Mouse (Mus musculus) liver, embryonic 13.5 days (tissue): ENCODE results near the gene Cldn6. TPM values are rescaled to one million over a fixed set of nuclear protein-coding genes. Genes with fewer than 3 reads are reported as not detected.

Source experiments
- ATAC-seq: fragments of 200-750 bp; cut with Nextera tagmentation; 2 replicates; pipeline ENCODE4 v1.8.0; 2017; ENCODE audit warnings: low read depth, mild to moderate bottlenecking, moderate number of reproducible peaks, moderate library complexity
- DNase-seq: peaks from one replicate; pipeline ENCODE4 v3.0.0; 2022
- H3K27ac ChIP-seq: fragments of 300-500 bp; sonication (generic); 2 replicates; pipeline ENCODE4 v1.5.1; 2015; ENCODE audit warnings: moderate library complexity, mild to moderate bottlenecking, inconsistent platforms
- H3K27me3 ChIP-seq: fragments of 300-500 bp; sonication (generic); 2 replicates; pipeline ENCODE4 v1.6.1; 2015; ENCODE audit warnings: mild to moderate bottlenecking, inconsistent platforms
- H3K36me3 ChIP-seq: fragments of 300-500 bp; sonication (generic); 2 replicates; pipeline ENCODE4 v1.6.1; 2015; ENCODE audit warnings: mild to moderate bottlenecking, inconsistent platforms
- H3K4me1 ChIP-seq: fragments of 300-500 bp; sonication (generic); replicated peaks from 2 replicates; pipeline ENCODE4 v1.6.1; 2015; ENCODE audit warnings: inconsistent platforms
- H3K4me2 ChIP-seq: fragments of 300-500 bp; sonication (generic); 2 replicates; pipeline ENCODE4 v1.6.1; 2015; ENCODE audit warnings: inconsistent platforms, mild to moderate bottlenecking, moderate library complexity
- H3K4me3 ChIP-seq: fragments of 300-500 bp; sonication (generic); replicated peaks from 2 replicates; pipeline ENCODE4 v1.5.1; 2015; ENCODE audit warnings: mild to moderate bottlenecking, inconsistent platforms
- H3K9ac ChIP-seq: fragments of 300-500 bp; sonication (generic); 2 replicates; pipeline ENCODE4 v1.6.1; 2015; ENCODE audit warnings: mild to moderate bottlenecking, inconsistent platforms
- H3K9me3 ChIP-seq: fragments of 300-500 bp; sonication (generic); replicated peaks from 2 replicates; pipeline ENCODE4 v1.6.1; 2016; ENCODE audit warnings: inconsistent platforms
- whole genome bisulfite sequencing: fragments of 180-500 bp; shearing (Covaris S2); methylation state at CpG from one replicate; pipeline ENCODE4 v1.1.7; 2015; ENCODE audit not compliant: insufficient replicate concordance; 5-methylcytosine and 5-hydroxymethylcytosine counted together
- polyA plus RNA-seq: library from polyadenylated mRNA; unstranded; fragments of >200 nt; fragmentation: Nextera tagmentation; extraction: Ambion mirVana; gene quantifications from 2 replicates; pipeline ENCODE4 v1.2.1, GENCODE M21; 2015

The Cldn6 gene
- polyA plus RNA-seq, 1 experiment from 2014 or later = 0.68 TPM

DNA sequence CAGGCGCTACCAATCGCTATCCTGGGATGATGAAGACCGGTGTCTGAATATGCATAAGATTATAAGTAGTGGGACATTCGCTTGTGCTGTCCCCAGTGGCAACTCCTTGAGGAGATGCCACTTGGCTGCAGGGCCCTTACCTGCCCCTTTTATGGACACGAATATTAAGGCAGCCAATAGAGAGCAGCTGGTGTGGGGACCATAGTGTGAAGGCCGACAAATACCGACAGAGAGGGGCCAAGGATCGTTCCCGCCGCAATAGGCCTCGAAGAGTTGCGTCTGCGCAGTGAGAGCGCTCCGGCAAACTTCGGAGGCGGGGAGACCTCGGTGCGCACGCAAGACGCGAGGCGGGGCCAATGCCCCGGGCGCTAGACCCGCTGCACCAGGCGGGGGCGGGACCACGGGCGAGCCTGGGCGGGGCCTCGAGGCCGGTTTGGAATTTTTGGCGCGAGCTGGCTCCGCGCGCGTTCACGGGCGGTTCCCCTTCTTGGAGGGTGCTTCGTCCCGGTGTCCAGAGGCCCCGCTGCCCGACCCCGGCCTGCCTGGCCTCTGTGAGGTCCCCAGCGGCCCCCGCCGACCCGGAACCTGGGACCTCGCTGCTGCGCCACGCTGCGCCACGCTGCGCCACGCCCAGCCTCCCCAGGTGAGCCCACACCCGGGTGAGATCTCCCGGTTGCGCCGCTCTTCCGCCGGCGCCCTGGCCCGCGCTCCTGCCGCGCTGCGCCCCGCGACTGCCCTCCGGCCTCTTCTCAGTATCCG is 47.1 kb downstream of the Cldn6 start, which contains the start of gene Pkmyt1:
Gene Pkmyt1 (plus strand): TSS at position 338 of the 759 bp plus-strand sequence.
- ATAC-seq (peak; percentile 90), DNase-seq (peak; percentile 93)
- Histone ChIP-seq H3K9me3 (no peaks in the 10 kb centered on the region), H3K36me3 (no peaks in the 10 kb centered on the region), H3K4me2 (peak within 1 kb of the TSS; percentile 88), H3K4me1 (peaks cover 33% of the 10 kb centered on the region), H3K9ac (peak within 1 kb of the TSS; percentile 93), H3K27me3 (no peaks in the 10 kb centered on the region), H3K4me3 (peak within 1 kb of the TSS; percentile 88), H3K27ac (peak within 1 kb of the TSS; percentile 91)
- under 1% methylated on average over 73 of the region's 73 CpGs for WGBS

DNA sequence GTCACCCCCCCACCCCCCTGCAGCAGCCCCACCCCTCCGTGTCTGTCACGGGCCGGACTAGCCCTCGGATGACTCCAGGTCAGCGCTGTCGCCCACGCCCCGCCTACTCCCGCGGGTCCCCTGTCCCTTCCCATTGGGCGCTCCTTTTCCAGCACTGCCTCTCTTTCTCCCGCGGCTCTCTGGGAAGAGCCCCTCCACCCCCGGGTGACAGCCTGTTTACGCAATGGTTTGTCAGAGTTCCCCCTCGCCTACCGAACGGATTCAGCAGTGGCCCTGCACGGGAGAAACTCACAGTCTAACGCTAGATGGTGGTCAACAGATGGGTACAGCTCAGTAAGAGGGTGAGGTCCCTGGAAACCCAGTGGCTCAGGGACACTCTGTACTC is 47.7 kb downstream of the Cldn6 start:
- Histone ChIP-seq H3K4me3 (peak overlapping the region; percentile 88), H3K9ac (peak overlapping the region; percentile 93), H3K27ac (peak overlapping the region; percentile 91), H3K9me3 (no peaks in the 10 kb centered on the region), H3K4me2 (peak overlapping the region; percentile 88), H3K27me3 (no peaks in the 10 kb centered on the region), H3K4me1 (peaks cover 29% of the 10 kb centered on the region), H3K36me3 (no peaks in the 10 kb centered on the region)
- DNase-seq (peak; percentile 72), ATAC-seq (peak; percentile 84)
- WGBS = under 1% methylated on average over 20 of the region's 20 CpGs

DNA sequence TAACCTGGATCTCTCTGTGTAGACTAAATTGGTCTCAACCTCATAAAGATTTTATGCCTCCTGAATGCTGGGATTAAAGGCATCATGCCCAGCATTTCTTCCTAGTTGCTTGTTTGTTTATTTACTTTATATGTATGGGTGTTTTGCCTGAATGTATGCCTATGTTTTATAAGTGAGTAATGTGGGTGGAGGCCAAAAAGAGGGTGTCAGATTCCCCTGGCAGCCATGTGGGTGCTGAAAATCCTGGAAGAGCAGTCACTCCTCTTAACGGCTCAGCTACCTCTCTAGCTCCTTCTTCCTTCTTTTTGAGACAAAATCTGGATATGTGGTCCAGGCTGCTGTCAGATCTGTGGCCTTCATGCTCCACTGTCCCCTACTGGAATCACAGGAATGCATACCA is 51.4 kb downstream of the Cldn6 start:
- DNase-seq (no peak), ATAC-seq (no peak)
- H3K9me3 ChIP-seq = no peaks in the 10 kb centered on the region
- peaks cover 28% of the 10 kb centered on the region for H3K36me3 ChIP-seq
- H3K27ac ChIP-seq = no peak overlapping the region
- H3K27me3 ChIP-seq = no peaks in the 10 kb centered on the region
- H3K9ac ChIP-seq = no peak overlapping the region
- 50% methylated on average over 1 of the region's 1 CpGs for WGBS
- peaks cover 22% of the 10 kb centered on the region for H3K4me1 ChIP-seq
- H3K4me3 ChIP-seq = no peak overlapping the region
- H3K4me2 ChIP-seq = no peak overlapping the region

Other genes starting within 250 kb of the Cldn6 start
- not detected in 2 replicates for gene Vmn2r117, start 199.6 kb upstream of the Cldn6 start, polyA plus RNA-seq
- gene Zfp213, start 115.0 kb upstream of the Cldn6 start, polyA plus RNA-seq = 5.5 and 6.5 TPM in 2 replicates
- 1.2 and 1.6 TPM in 2 replicates for gene Zfp13, start 79.8 kb upstream of the Cldn6 start, polyA plus RNA-seq
- gene Zscan10, start 78.4 kb upstream of the Cldn6 start, polyA plus RNA-seq = not detected in 2 replicates
- 0.14 and 0.15 TPM in 2 replicates for gene Mmp25, start 34.0 kb upstream of the Cldn6 start, polyA plus RNA-seq
- 0.10 and 0.14 TPM in 2 replicates for gene Bicdl2, start 18.7 kb upstream of the Cldn6 start, polyA plus RNA-seq
- 21.6 and 21.9 TPM in 2 replicates for gene Hcfc1r1, start 5.7 kb upstream of the Cldn6 start, polyA plus RNA-seq
- 27.6 and 27.8 TPM in 2 replicates for gene Thoc6, start 5.4 kb upstream of the Cldn6 start, polyA plus RNA-seq
- 6.2 and 6.7 TPM in 2 replicates for gene Tnfrsf12a, start 1.8 kb upstream of the Cldn6 start, polyA plus RNA-seq
- not detected in 2 replicates for gene Cldn9, start 4.8 kb downstream of the Cldn6 start, polyA plus RNA-seq
- gene 1520401A03Rik, start 43.5 kb downstream of the Cldn6 start, polyA plus RNA-seq = 0.05 TPM in 1 of 2 replicates, not detected in the other
- gene Pkmyt1, start 47.1 kb downstream of the Cldn6 start, polyA plus RNA-seq = 26.6 and 27.8 TPM in 2 replicates
- gene Paqr4, start 61.6 kb downstream of the Cldn6 start, polyA plus RNA-seq = 7.8 and 7.9 TPM in 2 replicates
- gene Kremen2, start 66.6 kb downstream of the Cldn6 start, polyA plus RNA-seq = 0.10 and 0.17 TPM in 2 replicates
- gene Flywch1, start 92.4 kb downstream of the Cldn6 start, polyA plus RNA-seq = 12.6 and 13.0 TPM in 2 replicates
- gene Flywch2, start 106.8 kb downstream of the Cldn6 start, polyA plus RNA-seq = 1.3 and 1.4 TPM in 2 replicates
- 228 and 235 TPM in 2 replicates for gene Srrm2, start 111.3 kb downstream of the Cldn6 start, polyA plus RNA-seq
- 535 and 572 TPM in 2 replicates for gene Elob, start 149.9 kb downstream of the Cldn6 start, polyA plus RNA-seq
- not detected in 2 replicates for gene Prss33, start 156.8 kb downstream of the Cldn6 start, polyA plus RNA-seq
- gene Prss32, start 164.6 kb downstream of the Cldn6 start, polyA plus RNA-seq = not detected in 2 replicates
- gene Prss41, start 164.9 kb downstream of the Cldn6 start, polyA plus RNA-seq = 0.09 and 0.22 TPM in 2 replicates
- gene Prss21, start 188.8 kb downstream of the Cldn6 start, polyA plus RNA-seq = not detected in 2 replicates
- not detected in 2 replicates for gene Dcpp1, start 201.6 kb downstream of the Cldn6 start, polyA plus RNA-seq
- not detected in 2 replicates for gene Dcpp2, start 201.6 kb downstream of the Cldn6 start, polyA plus RNA-seq
- not detected in 2 replicates for gene Dcpp3, start 238.2 kb downstream of the Cldn6 start, polyA plus RNA-seq